Mouse (Mus musculus) c-Kit-negative CD71-positive TER-119-positive erythroid progenitor cells, embryonic 14.5 days (primary cell): ENCODE measurements around the gene Iqgap1.
"Not testable (repeated sequence)": the region's sequence is repeated elsewhere in the genome, so short reads cannot be mapped to it uniquely, and the experiment has no call there.

Experiments
- DNase-seq: peaks from one replicate; pipeline ENCODE4 v3.0.0-alpha.2; 2013; ENCODE audit warnings: low read depth, low spot score

Iqgap1 gene

DNA sequence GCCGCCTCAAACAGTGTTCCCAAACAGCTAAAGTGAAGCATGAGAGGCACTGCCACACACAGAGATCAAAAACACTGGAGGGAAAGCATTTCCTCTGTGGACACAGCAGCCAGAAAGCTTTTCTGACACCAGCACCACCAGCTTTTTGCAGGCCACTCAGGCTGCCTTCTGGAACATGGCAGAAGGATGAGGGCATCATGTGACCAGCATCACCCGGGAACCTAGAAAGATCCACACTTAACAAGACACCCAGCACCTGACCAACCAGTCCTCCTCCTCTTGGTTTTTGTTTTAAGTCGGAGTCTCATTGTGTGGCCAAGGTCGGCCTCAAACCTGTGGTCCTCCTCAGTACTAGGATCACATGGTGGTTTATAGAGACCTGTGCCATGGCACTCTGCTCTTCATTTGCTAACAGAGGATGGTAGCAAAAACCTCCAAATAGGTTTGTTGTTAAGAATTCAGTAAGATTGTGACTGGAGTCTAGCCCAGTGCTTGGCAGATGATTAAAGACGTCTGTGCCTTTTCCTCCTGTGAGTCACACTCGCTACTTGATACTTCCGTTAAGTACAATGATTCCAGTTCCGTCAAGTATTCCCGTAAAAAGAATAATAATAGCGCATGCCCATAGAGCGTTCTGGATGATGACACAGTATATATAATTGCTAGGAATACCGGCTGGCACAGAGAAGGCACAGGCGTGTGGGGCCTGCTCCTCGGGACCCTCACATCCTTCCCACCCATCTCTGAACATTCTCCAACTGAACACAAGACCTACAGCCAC is 51.8 kb downstream of the Iqgap1 start:
- DNase-seq: no peak

DNA sequence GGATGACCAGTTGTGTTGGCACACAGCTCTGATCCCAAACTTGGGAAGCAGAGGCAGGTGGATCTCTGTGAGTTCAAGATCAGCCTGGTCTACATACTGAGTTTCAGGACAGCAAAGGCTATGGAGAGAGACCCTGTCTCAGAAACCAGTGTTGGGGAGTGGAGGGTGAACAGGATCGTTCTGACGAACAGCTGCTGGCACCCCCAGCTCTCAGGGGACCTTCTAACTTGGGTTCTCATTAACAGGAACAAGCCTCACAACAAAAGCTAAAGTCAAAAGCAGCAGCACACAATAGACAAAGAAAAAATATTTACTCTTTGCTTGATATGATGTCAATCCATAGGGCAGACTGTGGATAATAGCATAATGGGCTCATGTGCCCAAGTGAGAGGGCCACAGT is 55.3 kb downstream of the Iqgap1 start:
- DNase-seq: no peak

DNA sequence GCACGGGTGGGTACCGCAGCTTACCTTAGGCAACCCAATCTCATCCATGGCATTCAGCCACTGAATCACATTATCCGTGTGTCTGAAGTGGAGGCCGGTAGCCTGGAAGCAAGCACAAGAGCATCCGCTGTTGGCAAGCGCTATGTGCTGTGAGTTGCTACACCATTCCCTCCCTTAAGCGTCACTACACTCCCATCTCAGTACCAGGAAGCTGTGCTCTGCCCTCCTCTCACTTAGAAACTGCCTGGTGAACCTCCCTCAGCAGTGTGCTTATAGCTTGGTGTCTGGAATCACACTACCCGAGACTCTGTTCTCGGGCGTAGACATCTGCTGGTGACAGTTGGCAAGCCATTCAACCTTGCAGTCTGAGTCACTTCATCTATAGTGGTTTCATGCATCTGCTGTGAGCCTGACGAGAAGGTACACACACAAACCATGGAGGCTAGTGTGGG is 58.9 kb downstream of the Iqgap1 start:
- no peak for DNase-seq

DNA sequence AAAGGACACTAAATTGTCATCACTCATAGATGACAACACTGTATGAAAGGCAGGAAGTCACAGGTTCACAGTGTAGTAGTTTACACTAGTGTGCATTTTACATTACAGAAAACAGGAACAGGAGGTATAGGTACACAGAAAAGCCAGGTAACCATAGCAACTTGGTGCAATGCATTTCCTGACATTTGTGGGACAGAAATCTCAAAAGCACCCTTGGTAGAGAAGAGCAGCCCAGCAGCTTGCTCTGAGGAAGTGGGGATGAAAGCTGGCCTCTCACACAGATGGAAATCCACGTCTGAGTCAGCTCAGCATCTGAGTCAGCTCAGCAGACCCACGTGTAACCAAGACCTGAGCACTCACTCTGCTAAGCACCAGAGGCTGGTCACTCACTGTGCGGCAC is 59.7 kb downstream of the Iqgap1 start:
- no peak for DNase-seq

DNA sequence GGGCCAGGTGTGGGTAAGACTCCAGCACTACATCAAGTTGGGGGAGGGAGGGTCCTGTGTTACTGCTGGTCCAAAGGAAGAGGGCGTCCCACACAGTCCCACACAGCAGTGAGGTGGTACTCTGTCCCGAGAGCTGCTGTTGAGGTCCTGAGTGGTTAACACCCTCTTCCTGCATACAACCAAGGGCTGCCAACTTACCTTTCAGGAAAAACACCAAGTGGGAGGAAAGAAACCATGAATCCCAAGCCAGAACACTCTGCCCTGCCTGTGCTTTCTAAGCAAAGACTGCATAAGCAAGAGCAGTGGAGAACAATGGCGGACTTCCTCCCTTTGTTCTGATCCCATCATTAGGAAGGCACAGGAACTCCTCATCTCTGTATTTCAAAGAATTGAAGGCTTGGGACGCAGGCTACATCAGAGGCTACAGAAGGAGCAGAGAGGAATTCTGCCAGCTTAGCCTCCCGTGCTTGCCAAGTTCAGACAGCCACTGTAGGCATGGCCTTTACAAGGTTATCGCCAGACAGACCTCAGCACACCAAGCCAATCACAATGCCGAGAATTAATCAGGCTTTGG is 61.8 kb downstream of the Iqgap1 start:
- DNase-seq: no peak

DNA sequence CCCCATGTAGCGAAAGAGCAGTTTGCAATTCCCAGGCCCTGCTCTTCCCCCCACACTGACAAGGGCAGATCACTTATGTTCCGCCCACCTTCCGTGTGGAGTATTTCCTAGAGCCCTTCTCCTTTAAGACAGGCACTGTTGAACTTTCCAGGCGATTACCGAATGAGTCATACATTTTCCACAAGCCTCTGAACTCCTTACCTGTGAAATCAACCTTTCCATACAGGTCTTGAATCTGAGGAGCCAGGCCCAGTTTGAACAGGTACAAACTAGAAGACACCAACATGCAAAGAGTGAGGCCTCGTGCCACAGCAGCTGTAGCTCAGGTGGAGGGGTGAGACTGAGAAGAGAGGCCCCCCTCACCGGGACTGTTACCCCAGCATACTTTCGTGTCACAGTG is 63.5 kb downstream of the Iqgap1 start:
- no peak for DNase-seq

DNA sequence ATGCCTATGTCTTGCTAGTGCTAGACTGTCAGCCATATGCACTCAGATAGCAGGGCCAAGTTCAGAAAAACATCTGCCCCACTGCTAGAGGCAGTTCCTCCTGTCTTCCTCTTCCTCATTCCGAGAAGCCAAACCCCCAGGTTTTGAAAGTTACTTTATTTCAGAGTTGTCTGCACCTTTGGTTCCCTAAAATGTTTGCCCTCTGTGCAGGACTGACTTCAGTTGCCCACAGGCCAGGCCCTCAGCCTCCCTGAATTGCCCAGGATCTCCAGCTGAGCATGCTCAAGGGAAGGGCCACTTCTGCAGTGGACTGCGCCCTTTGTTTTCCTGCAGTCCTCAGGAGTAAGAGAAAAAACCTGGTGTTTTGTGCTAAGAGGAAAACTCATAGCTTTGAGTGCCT is 71.7 kb downstream of the Iqgap1 start:
- no peak for DNase-seq

DNA sequence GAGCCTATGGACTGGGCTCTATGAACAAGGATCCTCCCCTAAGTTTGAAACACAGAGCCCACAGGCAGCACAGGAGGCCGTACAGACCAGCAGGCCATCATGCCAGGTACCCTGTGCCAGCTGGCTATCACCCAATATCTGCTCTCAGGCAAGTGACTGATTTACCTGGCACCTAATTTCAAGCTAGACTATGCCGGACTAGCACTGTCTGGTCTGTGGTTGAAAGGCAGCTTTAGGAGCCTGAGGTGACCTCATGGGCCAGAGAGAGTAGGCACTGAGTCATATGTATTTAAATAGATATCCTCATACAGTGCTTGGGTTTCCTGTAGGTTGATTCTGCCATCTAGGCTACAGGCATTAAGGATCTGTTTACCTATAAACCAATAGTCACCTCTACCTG is 72.2 kb downstream of the Iqgap1 start:
- no peak for DNase-seq

DNA sequence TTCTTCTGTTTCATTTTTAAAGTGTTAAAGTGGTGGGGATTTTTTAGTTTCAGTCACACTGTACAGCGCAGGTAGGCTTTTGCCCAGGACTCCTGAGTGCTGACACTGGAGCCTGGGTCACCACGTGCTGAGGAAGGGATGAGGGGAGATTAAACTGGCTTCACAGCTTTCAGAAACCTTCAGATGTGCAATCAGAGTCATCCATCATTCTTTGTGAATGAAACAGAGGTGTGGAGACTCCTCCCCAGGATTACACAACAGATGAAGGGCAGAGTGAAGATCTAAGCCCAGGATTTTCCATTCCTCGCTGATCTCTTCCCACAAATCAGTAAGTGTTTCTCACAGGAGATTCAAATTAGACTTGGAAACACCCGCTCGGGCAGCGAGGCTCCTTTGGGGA is 76.2 kb downstream of the Iqgap1 start:
- no peak for DNase-seq

DNA sequence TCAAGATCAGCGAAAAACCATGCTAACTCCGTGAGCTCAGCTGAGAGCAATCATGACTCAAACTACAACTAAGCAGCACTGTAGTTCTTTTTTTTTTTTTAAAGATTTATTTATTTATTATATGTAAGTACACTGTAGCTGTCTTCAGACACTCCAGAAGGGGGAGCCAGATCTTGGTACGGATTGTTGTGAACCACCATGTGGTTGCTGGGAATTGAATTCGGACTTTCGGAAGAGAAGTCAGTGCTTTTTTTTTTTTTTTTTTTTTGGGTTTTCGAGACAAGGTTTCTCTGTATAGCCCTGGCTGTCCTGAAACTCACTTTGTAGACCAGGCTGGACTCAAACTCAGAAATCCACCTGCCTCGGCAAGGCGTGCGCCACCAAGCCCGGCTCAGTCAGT is 76.7 kb downstream of the Iqgap1 start:
- not testable (repeated sequence) for DNase-seq

DNA sequence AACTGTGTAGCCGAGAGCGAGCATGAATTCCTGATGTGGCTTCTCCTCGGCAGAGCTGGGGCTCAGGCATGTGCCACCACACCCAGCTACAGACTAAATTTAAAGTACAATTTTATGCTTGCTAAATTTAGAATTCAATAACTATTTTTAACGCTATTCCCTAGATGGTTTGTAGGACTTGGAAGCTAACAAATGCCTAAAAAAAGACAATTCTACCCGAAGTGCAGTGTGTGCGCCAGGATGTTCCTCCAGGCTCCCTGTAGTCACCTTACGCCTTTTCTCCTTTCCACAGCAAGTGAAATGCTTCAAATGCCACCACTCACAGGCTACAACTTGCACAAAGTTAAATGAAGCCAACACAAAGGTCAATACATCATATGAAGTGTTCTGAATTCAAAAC is 78.4 kb downstream of the Iqgap1 start:
- no peak for DNase-seq

DNA sequence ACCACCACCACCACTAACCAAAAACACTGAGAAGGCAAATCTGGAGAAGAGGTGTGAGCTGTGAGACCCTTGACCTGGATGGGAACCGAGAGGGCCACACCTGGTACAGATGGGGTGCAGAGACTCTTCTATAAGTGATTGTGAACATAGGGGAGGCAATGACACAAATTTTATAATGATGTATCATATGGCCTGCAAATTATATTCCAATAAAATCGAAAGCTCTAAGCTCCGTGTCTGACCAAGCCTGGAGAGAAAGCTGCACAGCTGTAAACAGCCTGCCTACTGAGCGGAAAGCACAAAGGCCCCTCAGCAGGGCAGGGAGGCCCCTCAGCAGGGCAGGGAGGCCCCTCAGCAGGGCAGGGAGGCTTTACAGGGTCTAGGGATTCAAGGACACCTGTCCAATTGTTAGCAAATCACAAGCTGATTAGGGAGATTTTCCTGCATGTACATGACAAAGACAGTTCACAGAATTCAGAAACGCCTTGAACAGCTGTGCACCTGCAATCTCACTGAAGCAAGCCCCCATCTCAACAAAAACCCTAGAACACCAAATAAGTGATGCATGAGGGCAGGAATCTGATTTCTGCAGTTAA is 79.5 kb downstream of the Iqgap1 start:
- no peak for DNase-seq

DNA sequence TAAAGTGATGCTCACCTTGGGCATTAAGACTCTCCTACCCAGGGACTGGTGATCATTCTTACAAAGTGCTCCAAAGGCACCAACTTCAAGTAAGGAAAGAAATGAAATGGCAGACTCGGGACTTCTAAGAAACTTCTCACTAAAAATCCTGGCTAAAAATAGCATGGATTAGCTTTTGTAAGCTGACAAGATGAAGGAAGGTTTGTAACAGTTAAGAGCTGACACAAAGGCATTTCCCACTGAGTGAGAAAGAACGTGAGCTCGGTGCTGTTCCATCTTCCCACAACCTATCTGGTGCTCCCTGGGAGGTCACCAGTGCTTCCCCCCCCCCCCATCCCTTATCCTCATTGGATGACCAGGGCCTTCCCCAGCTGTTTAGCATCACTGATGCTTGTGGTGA is 80.0 kb downstream of the Iqgap1 start:
- DNase-seq: no peak

DNA sequence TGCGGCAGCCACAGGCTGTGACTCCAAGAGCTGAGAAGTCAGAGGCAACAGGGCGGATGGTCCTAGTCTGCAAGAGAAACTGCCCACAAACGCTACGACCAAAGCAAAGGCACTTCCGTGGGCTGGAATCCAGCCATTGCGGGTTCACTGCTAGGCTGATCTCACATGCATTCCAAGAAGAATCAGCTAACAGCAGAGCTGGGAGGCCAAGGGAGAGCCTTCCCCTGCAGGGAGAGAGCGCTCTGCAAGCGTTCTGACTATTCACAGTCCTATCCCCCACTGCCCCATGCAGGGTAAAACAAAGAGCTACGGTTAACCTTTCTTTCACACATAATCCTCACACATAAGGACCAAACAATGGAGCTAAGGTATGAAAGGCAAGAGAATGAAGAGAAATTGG is 80.5 kb downstream of the Iqgap1 start:
- DNase-seq: no peak

DNA sequence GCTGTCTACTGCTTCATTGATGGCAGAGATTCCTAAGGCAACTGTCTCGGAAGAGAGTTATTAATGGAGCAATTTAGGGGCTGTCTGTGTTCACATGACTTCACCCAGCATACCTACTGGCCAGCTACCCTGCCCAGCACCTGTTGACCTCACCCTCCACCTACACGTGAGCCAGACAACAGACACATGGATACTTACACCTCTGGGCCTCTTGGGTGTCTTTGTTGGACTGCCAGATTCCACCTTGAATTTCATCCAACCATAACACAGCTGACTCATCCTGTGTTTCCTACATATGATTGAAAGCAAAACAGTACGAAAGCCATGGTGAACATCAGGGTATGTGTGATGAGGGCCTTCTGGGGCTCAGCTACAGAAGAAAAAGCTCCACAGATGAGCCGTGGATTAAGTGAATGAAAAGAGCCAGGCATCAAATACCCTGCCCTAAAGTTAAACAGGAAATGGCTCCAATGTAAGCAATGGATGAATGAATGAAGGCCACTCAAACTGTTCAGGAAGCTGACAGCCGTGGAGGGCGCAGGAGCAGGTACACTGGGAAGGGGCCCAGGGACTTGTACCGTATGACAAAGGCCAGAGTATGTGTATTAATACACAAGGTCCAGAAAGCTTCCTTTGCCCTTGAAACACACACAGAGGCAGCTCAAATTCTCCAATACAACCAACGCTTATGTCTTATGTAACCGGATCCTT is 81.7 kb downstream of the Iqgap1 start:
- DNase-seq: no peak

DNA sequence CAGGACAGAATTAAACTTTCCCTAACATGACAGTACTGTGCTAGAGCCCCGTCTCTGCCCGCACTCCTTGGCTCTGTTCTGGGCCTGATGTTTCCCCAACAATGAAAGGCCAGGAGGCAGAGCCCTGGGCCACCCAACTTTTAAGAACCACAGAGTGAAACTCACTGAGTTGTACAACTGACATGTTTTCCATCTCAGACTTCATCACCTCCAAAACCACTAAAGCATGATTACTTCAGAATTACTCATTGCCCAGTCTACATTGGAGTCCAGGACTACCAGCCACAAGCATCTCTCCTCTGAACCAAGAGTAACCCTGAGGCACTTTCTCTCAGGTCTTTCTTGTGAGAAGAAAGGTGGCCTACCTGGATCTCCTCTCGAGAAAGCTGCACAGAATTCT is 83.1 kb downstream of the Iqgap1 start:
- DNase-seq: no peak

DNA sequence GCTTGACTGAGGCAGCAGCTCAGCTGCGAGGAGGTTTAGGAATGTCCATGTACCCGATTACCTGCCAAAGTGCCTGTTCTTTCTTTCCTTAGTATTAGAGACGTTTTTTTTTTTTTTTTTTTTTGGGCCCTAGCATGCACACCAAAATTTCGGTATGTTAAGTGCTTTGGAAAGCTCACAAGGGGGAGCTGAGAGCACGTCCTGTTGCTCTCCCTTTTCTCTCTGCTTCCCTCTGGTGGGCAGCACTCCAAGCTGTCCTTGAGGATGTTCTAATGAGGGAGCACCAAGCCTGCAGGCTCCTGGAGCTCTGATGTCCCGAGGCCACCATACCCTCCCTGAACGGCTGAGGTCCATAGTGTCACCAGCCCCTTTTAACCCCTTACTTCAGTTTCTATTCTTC is 84.8 kb downstream of the Iqgap1 start:
- no peak for DNase-seq

DNA sequence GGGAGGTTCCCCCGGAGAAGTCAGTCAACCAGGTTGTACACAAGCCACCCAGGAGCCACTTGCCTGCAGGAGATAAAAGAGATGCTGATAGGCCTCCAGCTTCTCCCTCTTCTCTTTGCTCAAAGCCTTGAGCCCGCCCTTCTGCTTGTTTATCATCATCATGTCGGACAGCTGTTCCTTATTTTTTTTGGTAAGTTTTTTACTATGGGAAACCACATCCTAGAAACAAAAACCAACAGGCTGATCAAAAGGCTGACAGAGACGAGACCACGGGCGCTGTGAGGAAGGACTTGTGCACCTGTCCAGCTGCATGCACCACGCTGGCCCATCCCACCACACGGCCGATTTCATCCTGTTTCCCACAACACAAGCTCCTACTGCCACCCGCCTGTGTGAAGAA is 89.6 kb downstream of the Iqgap1 start:
- DNase-seq: no peak

DNA sequence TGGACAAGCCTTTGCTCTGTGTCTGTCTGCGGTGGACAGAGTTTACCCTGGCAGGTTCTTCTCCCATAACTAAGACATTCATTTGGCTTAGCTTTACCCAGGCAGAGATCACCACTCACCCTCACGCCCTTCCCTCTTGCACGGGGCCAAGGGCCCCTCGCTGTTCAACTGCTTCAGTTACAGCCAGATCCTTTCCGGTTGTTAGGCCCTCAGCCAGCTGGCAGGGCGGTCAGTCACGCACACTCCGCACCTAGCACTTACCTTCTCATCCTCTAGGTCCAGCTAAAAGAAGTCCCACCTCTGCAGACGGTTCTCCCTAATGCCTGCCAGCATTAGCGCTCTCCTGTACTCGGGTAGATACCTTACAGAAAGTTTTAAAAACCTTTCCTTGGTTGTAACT is 92.8 kb downstream of the Iqgap1 start:
- DNase-seq: no peak

DNA sequence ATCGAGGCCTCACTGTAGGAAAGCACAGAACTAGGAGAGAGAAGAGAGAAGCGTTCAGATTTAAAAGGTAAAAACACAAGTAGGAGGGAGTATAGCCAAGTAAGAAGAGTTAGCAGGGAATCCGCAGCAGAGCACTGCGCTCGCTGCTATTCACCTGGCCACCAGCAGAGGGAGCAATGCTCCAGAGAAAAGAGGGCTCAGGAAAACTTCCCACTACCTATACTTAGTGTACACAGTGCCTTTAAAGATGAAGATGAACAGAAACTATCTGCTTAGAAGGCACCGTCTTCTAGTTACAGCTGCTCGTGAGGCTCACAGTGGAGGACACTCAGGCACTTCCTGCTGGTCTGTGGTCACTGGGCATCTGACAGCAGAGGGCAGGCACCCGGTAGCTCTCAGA is 96.1 kb downstream of the Iqgap1 start:
- DNase-seq: peak; percentile 57

DNA sequence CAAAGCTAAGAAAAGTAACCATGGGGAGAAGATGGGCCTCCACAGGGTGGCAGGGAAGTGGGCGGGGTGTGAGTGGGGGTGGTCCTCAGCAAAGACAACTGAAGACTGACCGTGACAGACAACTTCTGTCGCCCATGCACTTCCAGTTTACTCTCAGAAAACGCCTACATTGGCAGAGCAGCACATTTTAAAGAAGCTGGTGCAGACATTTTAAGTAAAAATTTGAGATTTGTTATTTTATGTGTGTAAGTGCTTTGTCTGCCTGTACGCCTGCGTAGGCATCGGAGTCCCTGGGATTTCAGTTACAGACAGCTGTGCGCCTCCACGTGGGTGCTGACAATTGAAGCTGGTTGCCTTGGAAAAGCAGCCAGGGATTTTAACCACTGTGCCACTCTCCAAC is 104.7 kb downstream of the Iqgap1 start:
- no peak for DNase-seq

DNA sequence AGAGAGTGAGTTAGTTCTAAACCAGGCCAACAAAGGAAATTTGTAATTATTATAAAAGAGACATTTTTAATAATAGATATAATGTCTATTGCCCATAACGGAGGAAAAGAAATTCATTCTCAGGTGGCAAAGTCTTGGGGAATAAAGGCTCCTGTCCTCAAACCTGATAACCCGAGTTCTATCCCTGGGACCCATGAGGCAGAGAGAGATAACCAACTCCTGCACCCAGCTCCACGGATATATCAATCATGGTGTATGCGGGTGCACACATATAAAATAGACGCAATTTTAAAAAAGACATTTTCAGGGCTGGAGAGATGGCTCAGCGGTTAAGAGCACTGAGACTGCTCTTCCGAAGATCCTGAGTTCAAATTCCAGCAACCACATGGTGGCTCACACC is 106.2 kb downstream of the Iqgap1 start:
- no peak for DNase-seq

DNA sequence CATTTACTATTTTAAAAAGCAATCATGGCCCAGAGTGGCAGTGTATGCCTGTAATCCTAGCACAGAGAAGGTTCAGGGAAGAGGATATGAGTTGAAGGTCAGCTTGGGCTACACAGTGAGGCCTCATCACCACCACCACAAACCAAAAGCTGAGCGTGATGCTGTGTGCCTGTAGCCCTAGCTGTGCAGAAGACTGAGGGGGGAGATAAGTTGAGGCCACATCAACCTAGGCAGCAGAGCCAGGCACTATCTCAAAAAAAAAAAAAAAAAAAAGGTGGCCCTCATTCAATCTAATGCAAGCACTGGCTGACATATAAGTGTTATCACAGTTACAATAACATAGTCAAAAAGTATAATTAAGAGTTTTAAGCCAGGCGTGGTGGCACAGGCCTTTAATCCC is 106.7 kb downstream of the Iqgap1 start:
- no peak for DNase-seq
